Mouse (Mus musculus): Measurements from ENCODE around the gene Dnah11.

Dnah11 gene

GRCm38 (mm10) chr12:118094946-118095345 is 103.9 kb downstream of the Dnah11 start:
- in situ Hi-C loops (cut with MboI; ENCODE audit: low sequenced_read_pairs), result no loop called here

DNA sequence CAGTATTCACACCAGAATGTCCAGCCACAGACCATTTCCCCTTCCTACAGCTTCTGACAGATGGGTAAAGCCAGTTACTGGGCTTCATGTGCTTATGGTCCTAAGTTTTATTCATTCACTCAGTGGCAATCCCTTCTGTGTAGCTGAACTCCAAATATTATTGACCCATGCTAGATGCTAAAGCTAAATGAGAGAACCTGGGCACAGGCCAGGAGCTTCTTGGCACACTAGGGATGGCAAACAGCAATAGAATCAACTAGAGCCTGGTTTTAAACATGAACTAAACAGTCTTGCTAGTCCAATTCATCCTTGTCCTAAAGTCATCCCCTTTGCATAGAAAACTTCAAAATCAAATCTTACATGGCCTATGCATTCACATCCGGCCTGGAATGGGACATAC is 113.6 kb downstream of the Dnah11 start:
- in situ Hi-C loops (cut with MboI; ENCODE audit: low sequenced_read_pairs), result no loop called here

DNA sequence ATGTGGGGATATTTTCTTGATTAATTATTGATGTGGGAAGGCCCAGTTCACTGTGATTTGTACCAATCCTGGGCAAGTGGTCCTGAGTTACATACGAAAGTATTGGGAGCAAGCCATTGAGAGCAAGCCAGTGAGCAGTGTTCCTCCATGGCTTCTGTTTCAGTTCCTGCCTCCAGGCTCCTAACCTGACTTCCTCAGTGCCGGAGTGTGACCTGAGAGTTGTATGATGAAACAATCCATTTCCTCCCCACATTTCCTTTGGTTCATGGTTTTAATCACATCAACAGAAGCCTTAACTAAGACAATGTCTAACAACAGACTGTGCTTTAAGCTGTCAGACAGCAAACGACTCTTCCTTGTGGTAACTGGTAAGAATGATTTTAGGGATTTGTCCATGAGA is 114.0 kb downstream of the Dnah11 start:
- in situ Hi-C loops (cut with MboI; ENCODE audit: low sequenced_read_pairs), result no loop called here

DNA sequence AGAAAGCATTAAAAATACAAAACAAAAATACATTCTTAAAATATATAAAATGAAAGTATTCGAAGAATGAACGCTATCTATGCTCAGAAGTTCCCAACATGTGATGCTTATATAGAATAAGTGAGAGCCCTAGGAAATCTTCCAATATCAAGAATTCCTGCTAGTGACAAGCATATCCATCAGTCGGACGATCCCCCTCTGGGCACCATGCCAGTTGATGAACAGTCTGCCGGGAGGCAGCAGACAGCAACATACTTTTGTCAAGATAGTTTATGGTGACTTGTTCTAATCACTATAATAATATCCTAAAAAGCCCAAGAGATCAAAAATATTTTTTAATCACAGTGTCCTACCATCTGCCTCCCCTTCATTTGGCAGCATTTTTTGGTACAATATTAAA is 114.7 kb downstream of the Dnah11 start:
- in situ Hi-C loops (cut with MboI; ENCODE audit: low sequenced_read_pairs), result no loop called here

DNA sequence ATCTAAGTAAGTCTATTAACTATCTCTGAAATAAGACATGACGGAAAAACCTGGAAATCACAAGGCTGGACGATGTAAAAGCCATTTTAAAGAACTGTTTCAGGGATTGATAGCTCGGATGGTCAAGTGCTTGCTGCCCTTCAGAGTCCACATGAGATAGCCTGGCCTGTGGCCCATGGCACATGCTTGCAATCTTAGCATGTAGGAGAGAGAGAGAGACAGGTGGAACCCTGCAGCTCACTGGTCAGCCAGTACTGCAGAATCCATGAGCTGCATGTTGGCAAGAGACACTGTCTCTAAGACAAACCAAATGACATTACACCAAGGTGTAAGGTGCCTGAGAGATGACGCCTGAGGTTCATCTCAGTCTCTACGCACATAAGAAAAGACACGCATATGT is 118.4 kb downstream of the Dnah11 start:
- in situ Hi-C loops (cut with MboI; ENCODE audit: low sequenced_read_pairs), result no loop called here

GRCm38 (mm10) chr12:118078434-118078989 is 120.3 kb downstream of the Dnah11 start:
- in situ Hi-C loops (cut with MboI; ENCODE audit: low sequenced_read_pairs), result no loop called here

DNA sequence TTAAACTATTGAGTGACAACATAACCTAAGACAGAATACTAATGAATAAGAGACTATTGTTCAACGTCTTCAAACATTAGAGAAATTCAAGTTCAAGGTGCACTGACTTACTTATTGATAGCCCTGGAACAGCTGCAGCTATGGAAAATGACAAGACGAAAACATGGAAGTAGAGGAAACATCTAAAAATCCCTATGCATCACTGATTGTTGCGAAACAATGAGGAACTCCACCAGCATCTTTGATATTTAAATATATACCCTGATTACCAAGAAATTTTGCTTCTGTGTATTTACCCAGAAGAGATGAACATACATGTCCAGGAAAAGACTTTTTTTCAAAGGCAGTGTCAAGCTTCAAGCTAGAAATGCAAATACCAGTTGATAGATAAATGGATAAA is 122.0 kb downstream of the Dnah11 start:
- in situ Hi-C loops (cut with MboI; ENCODE audit: low sequenced_read_pairs), result no loop called here

DNA sequence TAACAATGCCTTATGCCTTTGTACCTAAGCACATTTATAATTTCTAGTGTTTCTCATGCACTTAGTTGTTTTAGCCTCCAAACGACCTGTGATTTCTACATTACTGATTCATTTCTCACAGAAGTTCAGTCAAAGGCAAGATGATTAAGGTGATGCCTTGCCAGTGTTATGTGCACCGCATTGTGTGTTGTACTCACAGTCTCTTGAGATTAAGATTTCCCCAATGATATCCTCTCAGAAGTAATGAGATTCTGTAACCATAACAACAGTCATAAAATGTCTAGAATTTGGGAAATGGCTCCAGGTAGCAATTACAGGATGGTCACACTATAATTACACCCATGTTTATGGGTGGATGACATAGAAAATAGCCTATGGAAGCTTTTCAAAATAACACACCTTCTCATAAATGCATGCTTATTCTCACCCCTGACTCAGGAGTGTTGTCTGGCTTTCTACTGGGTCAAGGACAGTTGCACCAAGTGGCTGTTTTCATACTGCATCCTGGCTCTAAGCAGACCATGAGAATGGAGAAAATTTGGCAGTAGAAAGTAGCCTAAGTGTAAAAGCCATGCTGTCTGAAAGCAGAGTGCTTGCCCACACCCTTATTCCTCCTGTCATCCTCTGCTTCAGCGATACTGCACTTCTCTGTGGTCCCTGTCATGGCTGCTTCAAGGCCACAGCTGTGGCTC is 126.5 kb downstream of the Dnah11 start:
- in situ Hi-C loops (cut with MboI; ENCODE audit: low sequenced_read_pairs), result no loop called here

- in situ Hi-C loops (cut with MboI; ENCODE audit: low sequenced_read_pairs), result no loop called here
Observed at GRCm38 (mm10) chr12:118071667-118072066, 127.2 kb downstream of the Dnah11 start.

DNA sequence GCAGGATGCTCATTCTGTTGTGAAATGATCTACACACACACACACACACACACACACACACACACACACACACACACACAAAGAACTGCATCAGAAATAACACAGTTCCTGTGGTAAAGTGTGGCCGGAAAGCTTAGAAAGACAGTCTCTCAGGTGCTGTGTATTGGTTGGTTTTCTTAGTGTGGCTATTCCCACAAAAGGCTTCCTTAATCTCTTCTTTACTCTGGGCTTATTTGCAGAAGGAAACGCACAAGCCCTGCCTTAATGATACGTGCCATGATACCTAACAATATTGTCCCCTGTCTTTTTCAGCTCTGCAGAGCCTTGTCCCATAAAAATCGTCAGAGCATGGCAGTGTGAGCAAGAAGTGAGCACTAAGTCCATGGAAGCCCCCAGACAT is 130.1 kb downstream of the Dnah11 start:
- in situ Hi-C loops (cut with MboI; ENCODE audit: low sequenced_read_pairs), result no loop called here

GRCm38 (mm10) chr12:118062343-118062742 is 136.5 kb downstream of the Dnah11 start:
- in situ Hi-C loops (cut with MboI; ENCODE audit: low sequenced_read_pairs), result no loop called here

GRCm38 (mm10) chr12:118056876-118057275 is 142.0 kb downstream of the Dnah11 start:
- in situ Hi-C loops (cut with MboI; ENCODE audit: low sequenced_read_pairs), result no loop called here

DNA sequence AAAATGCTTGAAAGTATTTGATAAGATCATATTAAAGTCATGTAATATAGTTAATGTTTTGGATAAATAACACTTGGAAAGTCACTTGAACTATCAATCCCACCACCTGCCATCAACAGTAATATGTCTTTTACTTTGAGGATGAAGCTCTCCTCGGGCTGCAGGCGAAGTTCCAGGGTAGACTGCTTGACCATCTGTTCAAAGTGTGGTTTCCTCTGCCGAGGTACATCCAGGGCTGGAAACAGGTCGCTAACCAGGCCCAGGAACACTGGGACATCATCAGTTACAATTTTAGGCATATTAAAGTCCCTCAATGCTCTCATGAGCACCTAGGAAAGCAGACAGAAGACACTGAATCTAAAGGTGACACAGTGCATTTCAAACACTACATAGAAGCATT is 153.5 kb downstream of the Dnah11 start:
- in situ Hi-C loops (cut with MboI; ENCODE audit: low sequenced_read_pairs), result no loop called here

DNA sequence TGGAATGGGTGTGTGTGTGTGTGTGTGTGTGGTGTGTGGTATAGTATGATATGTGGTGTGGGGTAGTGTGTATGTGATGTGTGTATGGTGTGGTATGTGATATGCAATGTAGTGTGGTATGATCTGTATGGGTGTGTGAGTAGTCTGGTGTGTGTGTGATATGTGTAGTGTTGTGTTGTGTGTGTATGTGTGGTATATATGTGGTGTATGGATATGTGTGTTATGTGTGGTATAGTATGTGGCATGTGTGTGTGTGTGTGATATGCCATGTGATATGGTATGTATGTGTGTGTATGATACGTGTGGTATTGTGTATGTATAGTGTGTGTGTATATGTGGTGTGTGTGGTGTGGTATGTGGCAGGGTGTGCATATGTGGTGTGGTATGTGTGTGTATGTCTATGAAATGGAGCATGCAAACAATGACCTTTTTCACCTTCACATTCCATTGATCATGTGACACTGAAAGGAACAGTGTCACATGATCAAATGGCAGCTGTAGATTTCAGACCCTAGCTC is 155.7 kb downstream of the Dnah11 start:
- in situ Hi-C loops (cut with MboI; ENCODE audit: low sequenced_read_pairs), result no loop called here

DNA sequence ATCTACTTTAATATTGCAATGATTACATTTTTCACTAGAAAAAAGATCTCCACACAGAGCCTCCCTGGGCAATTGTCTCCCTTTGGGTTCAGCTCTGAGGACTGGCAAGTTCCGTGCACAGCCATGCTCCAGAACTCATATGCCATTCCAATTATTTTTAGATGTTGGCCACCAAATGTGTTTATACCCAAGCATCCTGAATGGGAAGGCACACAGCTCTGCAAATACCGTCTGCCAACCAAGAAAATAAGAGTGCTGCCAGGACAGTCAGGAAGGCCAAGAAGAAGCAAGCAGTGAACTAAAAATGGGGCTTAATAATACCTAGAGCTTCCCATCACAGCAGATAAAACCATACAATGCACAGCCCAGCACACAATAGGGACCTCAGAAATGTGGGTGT is 156.6 kb downstream of the Dnah11 start:
- in situ Hi-C loops (cut with MboI; ENCODE audit: low sequenced_read_pairs), result no loop called here

GRCm38 (mm10) chr12:118034990-118035389 is 163.9 kb downstream of the Dnah11 start:
- in situ Hi-C loops (cut with MboI; ENCODE audit: low sequenced_read_pairs), result no loop called here

DNA sequence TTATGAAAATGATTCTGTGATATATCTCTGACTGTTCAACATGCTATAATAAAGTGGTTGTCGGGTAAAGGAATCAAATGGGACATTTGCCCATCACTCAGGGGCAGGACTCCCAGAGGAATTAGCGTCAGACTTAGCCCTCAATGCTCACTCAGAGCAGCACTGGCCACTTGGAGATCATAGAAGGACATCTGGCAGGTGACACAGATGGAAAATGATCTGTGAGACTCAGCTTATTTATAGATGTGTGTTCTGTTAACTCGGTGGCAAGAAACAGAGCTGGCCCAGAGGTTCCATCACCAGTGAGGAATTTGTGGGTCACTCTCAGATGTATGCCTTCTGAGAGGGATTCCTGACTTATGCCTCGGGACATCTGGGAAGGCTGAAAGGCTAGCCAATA is 173.1 kb downstream of the Dnah11 start:
- in situ Hi-C loops (cut with MboI; ENCODE audit: low sequenced_read_pairs), result no loop called here

DNA sequence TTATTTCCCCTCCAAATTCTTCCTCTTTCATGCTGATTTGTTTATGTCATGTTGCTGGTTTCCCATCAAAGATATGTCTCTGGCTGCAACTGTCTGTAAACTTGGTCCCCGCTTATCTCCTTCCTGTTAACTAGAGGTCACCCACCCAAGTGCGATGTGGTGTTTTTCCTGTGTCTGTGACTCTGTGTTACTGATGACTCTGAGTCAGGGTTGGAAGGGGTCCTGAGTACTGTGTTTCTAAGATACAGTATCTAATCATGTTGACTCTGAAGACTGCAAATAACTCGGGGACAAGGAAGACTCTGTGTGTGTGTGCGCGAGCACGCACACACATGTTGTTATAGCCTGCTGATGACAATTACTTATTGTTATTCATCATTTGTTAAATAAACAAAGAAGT is 179.9 kb downstream of the Dnah11 start:
- in situ Hi-C loops (cut with MboI; ENCODE audit: low sequenced_read_pairs), result no loop called here

DNA sequence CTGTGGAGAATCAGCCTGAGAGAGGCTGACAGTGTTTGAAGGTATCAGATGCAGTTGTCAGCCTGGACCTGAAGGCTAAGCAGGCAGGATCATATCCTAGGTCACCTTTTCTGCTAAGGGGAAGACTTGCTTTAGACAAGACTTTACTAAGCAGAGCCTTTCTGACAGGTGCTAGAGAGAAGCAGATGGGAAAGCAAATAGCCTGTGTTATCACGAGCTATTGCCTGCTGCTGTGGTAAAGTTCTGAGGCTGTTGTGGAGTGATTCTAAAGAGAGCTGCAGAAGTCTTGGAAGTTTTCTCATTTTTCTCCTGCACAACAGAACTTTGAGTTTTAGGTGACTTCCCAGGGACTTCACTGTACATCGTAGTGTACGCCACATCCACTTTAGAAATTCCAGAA is 185.0 kb downstream of the Dnah11 start:
- in situ Hi-C loops (cut with MboI; ENCODE audit: low sequenced_read_pairs), result no loop called here

DNA sequence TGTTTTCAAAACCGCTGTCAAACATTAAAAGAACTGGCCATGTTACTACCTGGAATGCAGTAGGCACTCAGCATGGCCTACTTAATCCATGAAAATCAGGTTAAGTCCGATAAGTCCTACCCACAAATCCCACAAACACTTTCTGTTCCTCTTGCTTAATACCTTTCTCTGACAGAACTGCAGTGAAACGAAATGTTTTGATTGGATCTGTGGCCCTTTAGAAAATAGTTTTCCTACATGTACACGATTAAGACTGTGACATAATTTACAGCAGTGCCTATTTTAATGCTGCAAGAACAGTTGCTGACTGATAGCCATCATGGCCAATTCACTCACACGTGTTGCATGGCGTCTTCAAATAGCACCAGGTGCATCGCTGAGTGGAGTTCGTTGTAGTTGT is 186.9 kb downstream of the Dnah11 start:
- in situ Hi-C loops (cut with MboI; ENCODE audit: low sequenced_read_pairs), result no loop called here

GRCm38 (mm10) chr12:117994938-117995337 is 203.9 kb downstream of the Dnah11 start:
- in situ Hi-C loops (cut with MboI; ENCODE audit: low sequenced_read_pairs), result loop anchor here (10.0 to 25.0 kb wide), 4 partner anchors 170 to 892 kb away; partner anchors contain the start of gene Sp4

- in situ Hi-C loops (cut with MboI; ENCODE audit: low sequenced_read_pairs), result loop anchor here (10.0 to 25.0 kb wide), 4 partner anchors 169 to 894 kb away; partner anchors contain the start of gene Sp4
Observed at GRCm38 (mm10) chr12:117993499-117993898, 205.3 kb downstream of the Dnah11 start.

Data from CH12F3 (cell line).